Mouse (Mus musculus): ENCODE results near the gene Dnm3.

GRCm38 (mm10) chr1:162293732-162294571, 183.9 kb downstream of the Dnm3 start:
- no peak for TF ChIP-seq CTCF (IDR thresholded peaks at IDR 0.05; ENCODE audit: extremely low read depth, insufficient read depth, low read length)
- no peak for TF ChIP-seq POLR2A (IDR thresholded peaks at IDR 0.05; ENCODE audit: extremely low read depth, insufficient read depth, low read length)
